Mouse (Mus musculus): ENCODE measurements at regions not wholly inside any gene's neighbourhood (a gene's known extent, or its start where the extent isn't known, plus 50 kb on each side); places are given as distances from the start of the nearest gene placed in this dataset.

- Histone ChIP-seq H3K9me3 (replicated peaks; ENCODE audit: low read length) (peaks cover 65% of the 10 kb centered on the region), H3K4me3 (replicated peaks in 1 of 3; ENCODE audit: low read depth in 2 of 3, low read length in 2 of 3, poor library complexity in 1 of 3) (no peak overlapping the region), H3K4me2 (ENCODE audit: insufficient read depth, low read depth, poor library complexity, severe bottlenecking) (no peak overlapping the region), H3K9ac (ENCODE audit: insufficient read depth, low read depth) (no peak overlapping the region), H3K36me3 (replicated peaks in 1 of 2; ENCODE audit: control insufficient read depth in 1 of 2, insufficient read depth in 1 of 2, low read length in 1 of 2) (no peaks in the 10 kb centered on the region), H3K27me3 (replicated peaks) (no peaks in the 10 kb centered on the region), H3K27ac (ENCODE audit: insufficient read depth, low read depth) (no peak overlapping the region), H3K79me2 (replicated peaks; ENCODE audit: control insufficient read depth, extremely low read depth, insufficient read depth, poor library complexity, severe bottlenecking) (no peaks in the 10 kb centered on the region), H3K4me1 (ENCODE audit: control insufficient read depth in 1 of 2, insufficient read depth in 2 of 2) (no peaks in the 10 kb centered on the region)
- no peak for DNase-seq (ENCODE audit: extremely low read depth)
- in situ Hi-C loops (cut with MboI; ENCODE audit: low pct_ligation_motif_present, low pct_unique_long_range_greater_than_20kb, low sequenced_read_pairs) = no loop called here
- TF ChIP-seq ZMIZ1 (IDR thresholded peaks at IDR 0.05; ENCODE audit: low read depth, low read length) (no peak), MYC (IDR thresholded peaks at IDR 0.05; ENCODE audit: low read depth, low read length) (no peak), NELFE (IDR thresholded peaks at IDR 0.05; ENCODE audit: low read depth, low read length) (no peak), EP300 (IDR thresholded peaks at IDR 0.05; ENCODE audit: low read length) (no peak), IRF4 (IDR thresholded peaks at IDR 0.05; ENCODE audit: low read depth, low read length) (no peak), MAFK (IDR thresholded peaks at IDR 0.05; ENCODE audit: insufficient replicate concordance, low read length) (no peak), RAD21 (IDR thresholded peaks at IDR 0.05; ENCODE audit: low read depth, low read length) (no peak)
- dilution Hi-C loops (cut with MboI; ENCODE audit: extremely low pct_ligation_motif_present, extremely low pct_unique_long_range_greater_than_20kb, low sequenced_read_pairs) = no loop called here
Measured at GRCm38 (mm10) chr12:109984651-109985050, 294.2 kb upstream of the Dio3 start.

- no peak for DNase-seq (ENCODE audit: extremely low read depth)
- dilution Hi-C loops (cut with MboI; ENCODE audit: extremely low pct_ligation_motif_present, extremely low pct_unique_long_range_greater_than_20kb, low sequenced_read_pairs) = no loop called here
Measured at GRCm38 (mm10) chr12:109993410-109993809, 285.5 kb upstream of the Dio3 start.

GRCm38 (mm10) chr12:110002717-110003116 lies 276.2 kb upstream of the Dio3 start:
- Histone ChIP-seq H3K4me2 (ENCODE audit: insufficient read depth, low read depth, poor library complexity, severe bottlenecking) (no peak overlapping the region), H3K36me3 (replicated peaks in 1 of 2; ENCODE audit: control insufficient read depth in 1 of 2, insufficient read depth in 1 of 2, low read length in 1 of 2) (no peaks in the 10 kb centered on the region), H3K4me1 (ENCODE audit: control insufficient read depth in 1 of 2, insufficient read depth in 2 of 2) (no peaks in the 10 kb centered on the region), H3K9me3 (replicated peaks; ENCODE audit: low read length) (peaks cover 70% of the 10 kb centered on the region), H3K79me2 (replicated peaks; ENCODE audit: control insufficient read depth, extremely low read depth, insufficient read depth, poor library complexity, severe bottlenecking) (no peaks in the 10 kb centered on the region), H3K4me3 (replicated peaks in 1 of 3; ENCODE audit: low read depth in 2 of 3, low read length in 2 of 3, poor library complexity in 1 of 3) (no peak overlapping the region), H3K27ac (ENCODE audit: insufficient read depth, low read depth) (no peak overlapping the region), H3K9ac (ENCODE audit: insufficient read depth, low read depth) (no peak overlapping the region), H3K27me3 (replicated peaks) (no peaks in the 10 kb centered on the region)
- no peak for DNase-seq (ENCODE audit: extremely low read depth)
- no peak for TF ChIP-seq USF2 (conservative IDR thresholded peaks at IDR 0.05; ENCODE audit: low read depth, low read length)
- no peak for TF ChIP-seq CHD1 (IDR thresholded peaks at IDR 0.05; ENCODE audit: low read depth, low read length)
- TF ChIP-seq SIN3A (IDR thresholded peaks at IDR 0.05; ENCODE audit: low read length) = no peak
- TF ChIP-seq JUND (conservative IDR thresholded peaks at IDR 0.05; ENCODE audit: low read depth, low read length) = no peak
- TF ChIP-seq TCF12 (IDR thresholded peaks at IDR 0.05; ENCODE audit: low read depth, low read length) = no peak
- no peak for TF ChIP-seq MXI1 (IDR thresholded peaks at IDR 0.05; ENCODE audit: low read depth, low read length)
- TF ChIP-seq ETS1 (conservative IDR thresholded peaks at IDR 0.05; ENCODE audit: low read depth, low read length) = no peak
- no peak for TF ChIP-seq MYC (IDR thresholded peaks at IDR 0.05; ENCODE audit: low read depth, low read length)
- no peak for TF ChIP-seq POLR2AphosphoS2 (IDR thresholded peaks at IDR 0.05; ENCODE audit: low read depth, low read length)
- dilution Hi-C loops (cut with MboI; ENCODE audit: extremely low pct_ligation_motif_present, extremely low pct_unique_long_range_greater_than_20kb, low sequenced_read_pairs) = no loop called here
- in situ Hi-C loops (cut with MboI; ENCODE audit: low pct_ligation_motif_present, low pct_unique_long_range_greater_than_20kb, low sequenced_read_pairs) = no loop called here

More at GRCm38 (mm10) chr12:109993410-109993809, 285.5 kb upstream of the Dio3 start:
- Histone ChIP-seq H3K4me1 (ENCODE audit: control insufficient read depth in 1 of 2, insufficient read depth in 2 of 2) (no peaks in the 10 kb centered on the region), H3K9me3 (replicated peaks; ENCODE audit: low read length) (peaks cover 47% of the 10 kb centered on the region), H3K9ac (ENCODE audit: insufficient read depth, low read depth) (no peak overlapping the region), H3K4me2 (ENCODE audit: insufficient read depth, low read depth, poor library complexity, severe bottlenecking) (no peak overlapping the region), H3K4me3 (replicated peaks in 1 of 3; ENCODE audit: low read depth in 2 of 3, low read length in 2 of 3, poor library complexity in 1 of 3) (no peak overlapping the region), H3K27me3 (replicated peaks) (no peaks in the 10 kb centered on the region), H3K36me3 (replicated peaks in 1 of 2; ENCODE audit: control insufficient read depth in 1 of 2, insufficient read depth in 1 of 2, low read length in 1 of 2) (no peaks in the 10 kb centered on the region), H3K79me2 (replicated peaks; ENCODE audit: control insufficient read depth, extremely low read depth, insufficient read depth, poor library complexity, severe bottlenecking) (no peaks in the 10 kb centered on the region), H3K27ac (ENCODE audit: insufficient read depth, low read depth) (no peak overlapping the region)
- in situ Hi-C loops (cut with MboI; ENCODE audit: low pct_ligation_motif_present, low pct_unique_long_range_greater_than_20kb, low sequenced_read_pairs) = no loop called here
- TF ChIP-seq RAD21 (IDR thresholded peaks at IDR 0.05; ENCODE audit: low read depth, low read length) (no peak), E2F4 (IDR thresholded peaks at IDR 0.05; ENCODE audit: insufficient replicate concordance, low read depth, low read length) (no peak), MEF2A (IDR thresholded peaks at IDR 0.05; ENCODE audit: borderline replicate concordance, low read depth, low read length) (no peak), RCOR1 (conservative IDR thresholded peaks at IDR 0.05; ENCODE audit: low read depth, low read length) (no peak)

Measured in CH12.LX (cell line).